Mouse (Mus musculus) liver, postnatal 0 days (tissue): ENCODE measurements around the gene Cdkl5. TPM values are rescaled to one million over a fixed set of nuclear protein-coding genes. Genes with fewer than 3 reads are reported as not detected.

Experiments
- ATAC-seq: fragments of 200-750 bp; cut with Nextera tagmentation; 2 replicates; pipeline ENCODE4 v1.8.0; 2017; ENCODE audit warnings: mild to moderate bottlenecking, moderate library complexity
- DNase-seq: peaks from one replicate; pipeline ENCODE4 v3.0.0-alpha.2; 2016
- H3K27ac ChIP-seq: fragments of 300-500 bp; sonication (generic); 2 replicates; pipeline ENCODE4 v1.5.1; 2014; ENCODE audit warnings: antibody characterized with exemption, moderate library complexity, mild to moderate bottlenecking, low read depth
- H3K27me3 ChIP-seq: fragments of 300-500 bp; sonication (generic); 2 replicates; pipeline ENCODE4 v1.6.1; 2014; ENCODE audit warnings: low read length, control low read depth, mixed read lengths; ENCODE audit not compliant: insufficient read depth
- H3K36me3 ChIP-seq: fragments of 300-500 bp; sonication (generic); replicated peaks from 2 replicates; pipeline ENCODE4 v1.6.1; 2014; ENCODE audit warnings: mild to moderate bottlenecking, control low read depth, low read length, moderate library complexity, mixed read lengths; ENCODE audit not compliant: insufficient read depth
- H3K4me1 ChIP-seq: fragments of 300-500 bp; sonication (generic); 2 replicates; pipeline ENCODE4 v1.6.1; 2014; ENCODE audit warnings: antibody characterized with exemption, mild to moderate bottlenecking, control low read depth; ENCODE audit not compliant: insufficient read depth
- H3K4me2 ChIP-seq: fragments of 300-500 bp; sonication (generic); 2 replicates; pipeline ENCODE4 v1.6.1; 2014; ENCODE audit warnings: low read depth, mild to moderate bottlenecking, low read length, moderate library complexity, mixed read lengths
- H3K4me3 ChIP-seq: fragments of 300-500 bp; sonication (generic); 2 replicates; pipeline ENCODE4 v1.5.1; 2014; ENCODE audit warnings: low read depth, low read length
- H3K9ac ChIP-seq: fragments of 300-500 bp; sonication (generic); replicated peaks from 2 replicates; pipeline ENCODE4 v1.6.1; 2014; ENCODE audit warnings: mild to moderate bottlenecking, moderate library complexity
- H3K9me3 ChIP-seq: fragments of 300-500 bp; sonication (generic); 2 replicates; pipeline ENCODE4 v1.6.1; 2016; ENCODE audit warnings: mild to moderate bottlenecking, control low read depth, low read length, mixed read lengths
- CTCF ChIP-seq: sonication (generic); IDR thresholded peaks from 2 replicates; pipeline ENCODE4 v1.5.1; 2016; ENCODE audit warnings: antibody characterized with exemption, low read depth
- EP300 ChIP-seq: IDR thresholded peaks from 2 replicates; pipeline ENCODE4 v1.6.1; 2016; ENCODE audit warnings: antibody characterized with exemption, low read depth, mild to moderate bottlenecking
- WGBS: fragments of 180-500 bp; shearing (Covaris S2); extraction: QIAGEN DNeasy Blood & Tissue Kit; methylation state at CpG from one replicate; pipeline ENCODE4 v1.1.7; 2014; ENCODE audit not compliant: insufficient replicate concordance; 5-methylcytosine and 5-hydroxymethylcytosine counted together
- polyA plus RNA-seq: library from polyadenylated mRNA; unstranded; fragments of >200 nt; fragmentation: Nextera tagmentation; extraction: Ambion mirVana; gene quantifications from 2 replicates; pipeline ENCODE4 v1.2.1, GENCODE M21; 2015

Gene Cdkl5
- polyA plus RNA-seq, 1 experiment from 2014 or later, result 0.34 TPM

DNA sequence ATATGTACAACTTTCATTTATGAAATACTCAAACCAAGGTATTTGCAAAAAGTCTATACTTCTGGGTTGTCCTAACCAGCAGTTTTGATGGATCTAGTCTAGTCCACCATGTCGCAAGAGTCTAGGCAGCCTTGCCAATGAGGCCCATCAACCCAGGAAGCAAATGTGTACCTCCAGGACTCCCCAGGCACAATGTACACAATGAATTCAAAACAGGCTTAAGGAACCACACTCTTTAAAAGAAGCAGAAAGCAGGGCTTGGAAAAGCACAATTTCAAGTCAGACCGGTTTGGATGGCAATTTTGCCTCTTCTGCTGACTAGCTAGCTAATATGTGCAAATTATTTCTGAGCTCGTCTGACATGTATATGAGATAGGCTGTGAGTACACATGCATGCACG is 4.2 kb downstream of the Cdkl5 start:
- TF ChIP-seq CTCF (no peak), EP300 (no peak)
- H3K4me2 ChIP-seq, result no peak overlapping the region
- ATAC-seq (no peak), DNase-seq (no peak)
- H3K9me3 ChIP-seq, result no peaks in the 10 kb centered on the region
- no peak overlapping the region for H3K9ac ChIP-seq
- H3K4me3 ChIP-seq, result no peak overlapping the region
- 72% methylated on average over 4 of the region's 4 CpGs for WGBS
- H3K36me3 ChIP-seq, result no peaks in the 10 kb centered on the region
- no peaks in the 10 kb centered on the region for H3K27me3 ChIP-seq
- H3K4me1 ChIP-seq, result no peaks in the 10 kb centered on the region
- H3K27ac ChIP-seq, result no peak overlapping the region

DNA sequence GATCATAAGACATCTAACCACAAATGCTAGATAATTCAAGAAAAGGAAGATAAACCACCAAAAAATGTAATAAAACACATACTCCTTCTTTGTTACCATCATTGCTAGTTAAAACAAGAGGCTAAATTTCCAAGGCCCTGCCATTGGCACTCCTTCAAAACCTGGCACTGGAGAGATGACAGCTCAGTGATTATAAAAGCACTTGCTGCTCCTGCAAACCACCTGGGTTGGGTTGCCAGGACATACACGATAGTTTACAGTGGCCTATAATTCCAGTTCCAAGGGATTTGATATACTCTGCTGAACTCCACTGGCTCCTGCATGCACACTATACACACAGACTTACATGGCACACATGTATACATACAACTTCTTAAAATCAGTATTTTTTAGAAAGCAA is 16.6 kb downstream of the Cdkl5 start:
- 71% methylated on average over 1 of the region's 1 CpGs for whole genome bisulfite sequencing

DNA sequence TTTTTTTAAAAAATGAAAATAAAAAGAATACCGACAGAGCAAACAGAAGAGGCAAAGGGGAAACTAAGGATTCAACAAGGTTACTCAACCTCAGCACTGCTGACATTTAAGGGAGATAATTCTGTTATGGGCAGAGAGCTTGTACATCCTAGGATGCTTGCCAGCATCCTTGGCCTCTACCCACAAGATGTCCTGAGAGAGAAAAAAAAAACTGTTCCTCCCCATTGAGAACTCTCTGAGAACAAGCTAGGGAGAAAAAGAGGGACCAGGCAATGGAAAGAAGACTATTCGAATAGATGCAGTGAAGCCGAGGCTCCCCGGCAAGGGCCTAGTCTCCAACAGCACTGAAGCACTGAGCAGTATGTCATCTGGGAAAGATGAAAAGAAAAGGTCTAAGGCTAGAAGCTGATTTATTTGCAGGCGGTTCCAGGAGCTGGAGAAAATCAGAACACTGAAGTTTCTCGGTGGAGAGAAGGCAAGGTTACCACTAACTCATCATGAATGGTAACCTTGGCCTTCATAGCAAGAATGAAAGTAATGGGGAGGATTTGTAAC is 22.4 kb downstream of the Cdkl5 start:
- Histone ChIP-seq H3K4me3 (no peak overlapping the region), H3K27ac (no peak overlapping the region), H3K9ac (no peak overlapping the region), H3K36me3 (no peaks in the 10 kb centered on the region), H3K9me3 (no peaks in the 10 kb centered on the region), H3K27me3 (no peaks in the 10 kb centered on the region), H3K4me2 (no peak overlapping the region), H3K4me1 (no peaks in the 10 kb centered on the region)
- TF ChIP-seq CTCF, result no peak
- TF ChIP-seq EP300, result no peak
- no peak for ATAC-seq
- DNase-seq, result no peak
- WGBS, result 79% methylated on average over 6 of the region's 6 CpGs

More for the DNA sequence above, 16.6 kb downstream of the Cdkl5 start:
- H3K9ac ChIP-seq, result no peak overlapping the region
- DNase-seq (no peak), ATAC-seq (no peak)
- no peak overlapping the region for H3K4me3 ChIP-seq
- H3K27me3 ChIP-seq, result no peaks in the 10 kb centered on the region
- H3K27ac ChIP-seq, result no peak overlapping the region
- no peaks in the 10 kb centered on the region for H3K9me3 ChIP-seq
- H3K36me3 ChIP-seq, result no peaks in the 10 kb centered on the region
- no peak overlapping the region for H3K4me2 ChIP-seq
- TF ChIP-seq EP300, result no peak
- no peak for TF ChIP-seq CTCF
- H3K4me1 ChIP-seq, result no peaks in the 10 kb centered on the region

DNA sequence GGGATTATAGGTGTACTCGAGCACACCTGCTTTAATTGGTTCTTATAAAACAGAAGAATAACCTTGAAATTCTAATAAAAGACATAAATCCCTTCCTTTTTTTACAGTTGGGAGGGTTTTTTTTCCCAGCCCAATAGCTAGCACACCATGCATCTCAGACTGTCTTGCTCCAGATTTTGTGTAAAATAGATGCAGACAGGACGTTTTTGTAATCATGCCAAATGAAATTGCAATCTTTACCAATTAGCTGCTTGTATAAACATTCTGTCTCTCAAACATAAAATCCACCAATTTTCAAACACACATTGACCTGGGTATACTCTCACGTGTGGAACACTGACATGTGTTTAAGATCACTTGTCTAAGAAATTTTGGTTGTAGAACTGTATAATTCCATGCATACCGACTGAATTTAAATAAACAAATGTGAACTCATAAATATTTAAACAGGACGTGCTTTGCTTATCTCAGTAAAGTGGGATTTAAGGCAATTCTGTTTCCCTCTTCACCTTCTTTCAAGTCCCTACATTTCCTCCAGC is 35.8 kb downstream of the Cdkl5 start:
- Histone ChIP-seq H3K27me3 (no peaks in the 10 kb centered on the region), H3K9ac (no peak overlapping the region), H3K4me2 (no peak overlapping the region), H3K27ac (no peak overlapping the region), H3K36me3 (no peaks in the 10 kb centered on the region), H3K4me1 (no peaks in the 10 kb centered on the region), H3K9me3 (no peaks in the 10 kb centered on the region), H3K4me3 (no peak overlapping the region)
- WGBS, result 62% methylated on average over 5 of the region's 5 CpGs
- DNase-seq (no peak), ATAC-seq (no peak)
- TF ChIP-seq CTCF, result no peak
- no peak for TF ChIP-seq EP300

DNA sequence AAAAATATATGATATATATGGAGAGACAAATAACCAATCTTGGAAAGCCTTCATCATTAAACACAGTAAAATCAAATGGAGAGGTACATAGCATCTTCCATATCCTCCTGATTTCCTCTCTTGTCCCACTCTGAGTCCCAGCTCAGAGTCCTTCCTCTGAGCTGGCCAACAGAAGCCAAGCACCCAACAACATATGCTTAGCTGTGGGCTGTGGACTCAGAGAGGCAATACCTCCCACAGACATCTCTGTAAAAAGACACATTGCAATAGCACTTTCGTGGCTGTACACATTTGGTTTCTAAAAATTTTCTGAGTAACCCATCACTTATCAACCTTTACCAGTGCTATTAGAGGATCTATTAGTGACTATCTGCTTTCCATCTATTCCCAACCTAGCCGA is 44.9 kb downstream of the Cdkl5 start:
- 82% methylated on average over 2 of the region's 2 CpGs for WGBS
- H3K27me3 ChIP-seq, result no peaks in the 10 kb centered on the region
- H3K27ac ChIP-seq, result no peak overlapping the region
- H3K4me2 ChIP-seq, result no peak overlapping the region
- no peaks in the 10 kb centered on the region for H3K4me1 ChIP-seq
- H3K9ac ChIP-seq, result no peak overlapping the region
- no peaks in the 10 kb centered on the region for H3K9me3 ChIP-seq
- H3K4me3 ChIP-seq, result no peak overlapping the region
- no peak for DNase-seq
- H3K36me3 ChIP-seq, result no peaks in the 10 kb centered on the region
- ATAC-seq, result no peak
- TF ChIP-seq CTCF, result no peak
- TF ChIP-seq EP300, result no peak

DNA sequence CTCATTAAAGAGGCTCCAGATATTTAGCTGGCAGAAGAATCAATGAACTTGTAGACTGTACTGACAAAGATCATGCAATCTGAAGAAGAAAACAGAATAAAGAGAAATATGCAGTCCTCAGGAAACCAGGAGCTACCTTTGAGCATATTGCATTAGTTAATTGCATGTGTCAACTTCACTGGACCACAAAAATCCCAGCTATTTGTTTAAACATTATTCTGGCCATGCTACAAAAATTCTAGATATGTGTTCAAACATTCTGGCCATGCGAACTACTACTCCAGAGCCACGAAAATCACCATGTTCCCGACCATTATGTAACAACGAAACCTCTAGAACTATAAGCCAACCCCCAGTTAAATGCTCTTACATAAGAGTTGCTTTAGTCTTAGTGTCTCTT is 49.8 kb downstream of the Cdkl5 start:
- Histone ChIP-seq H3K36me3 (no peaks in the 10 kb centered on the region), H3K4me3 (no peak overlapping the region), H3K9me3 (no peaks in the 10 kb centered on the region), H3K4me2 (no peak overlapping the region), H3K9ac (no peak overlapping the region), H3K27ac (no peak overlapping the region), H3K27me3 (no peaks in the 10 kb centered on the region), H3K4me1 (no peaks in the 10 kb centered on the region)
- ATAC-seq (no peak), DNase-seq (no peak)
- no peak for TF ChIP-seq CTCF
- TF ChIP-seq EP300, result no peak
- 82% methylated on average over 4 of the region's 4 CpGs for WGBS
